Mouse (Mus musculus): ENCODE measurements around the gene Mri1. TPM values are rescaled to one million over a fixed set of nuclear protein-coding genes. Genes with fewer than 3 reads are reported as not detected.
A peak's percentile ranks its signal among the peaks of the same experiment; 100 is the strongest.

Gene Mri1
- polyA plus RNA-seq, 1 experiment from 2014 or later = 95.9 TPM

DNA sequence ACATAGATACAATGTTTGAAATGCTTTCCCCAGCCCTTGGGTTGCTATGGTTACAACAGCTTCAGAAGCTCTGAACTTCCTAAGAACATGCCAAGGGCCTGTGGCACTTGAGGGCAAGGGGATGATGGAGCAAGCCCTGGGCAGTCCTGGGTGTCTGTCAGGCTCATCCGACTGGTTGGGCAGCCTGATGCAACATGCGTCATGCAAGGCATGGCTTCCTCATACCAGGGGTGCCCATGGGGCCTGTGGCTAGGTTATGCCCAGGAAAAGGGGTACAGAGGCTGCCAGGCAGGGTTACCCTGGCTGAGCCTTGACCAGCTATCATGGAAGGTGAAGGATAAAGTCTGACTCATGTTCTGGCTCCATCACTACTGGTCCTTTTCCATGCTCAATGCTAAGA, 24.1 kb downstream of the Mri1 start:
- ATAC-seq (replicated peaks; ENCODE audit: low FRiP score) (no peak), DNase-seq (ENCODE audit: low spot score) (no peak)
- no peak overlapping the region for H3K9ac ChIP-seq (ENCODE audit: low read depth, low read length)
- no peak overlapping the region for H3K4me2 ChIP-seq
- no peak overlapping the region for H3K27ac ChIP-seq (ENCODE audit: low read depth, low read length)
- H3K36me3 ChIP-seq (ENCODE audit: control insufficient read depth, insufficient read depth, low read length) = peaks cover 10% of the 10 kb centered on the region; the same call in 1 of the 2 replicates
- WGBS = 80% methylated on average over 2 of the region's 2 CpGs
- no peak overlapping the region for H3K4me3 ChIP-seq (ENCODE audit: low read depth, low read length)
- no peaks in the 10 kb centered on the region for H3K27me3 ChIP-seq (replicated peaks; ENCODE audit: control insufficient read depth, insufficient read depth, low read length)
- H3K4me1 ChIP-seq (replicated peaks; ENCODE audit: control insufficient read depth, insufficient read depth, low read length) = peaks cover 10% of the 10 kb centered on the region
- no peaks in the 10 kb centered on the region for H3K9me3 ChIP-seq (ENCODE audit: control insufficient read depth, low read length)

DNA sequence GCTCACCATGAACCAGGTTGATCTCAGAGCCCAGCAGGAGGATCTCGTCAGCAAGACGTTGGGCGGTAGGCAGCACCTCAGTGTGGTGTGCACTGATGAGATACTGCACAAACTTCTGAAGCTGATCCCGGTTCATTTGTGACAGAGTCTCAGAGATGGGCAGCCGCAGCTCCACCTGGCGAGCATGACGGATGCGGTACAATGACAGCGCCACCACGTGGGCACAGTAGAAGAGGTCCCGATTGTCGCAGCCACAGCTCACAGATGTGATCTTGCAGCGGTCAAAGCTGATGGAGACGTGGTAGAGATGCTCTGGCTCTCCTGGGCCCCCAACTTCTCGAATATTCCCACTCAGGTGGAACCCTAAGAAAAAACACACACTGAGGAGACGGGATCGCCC, 26.4 kb downstream of the Mri1 start:
- Histone ChIP-seq H3K4me2 (no peak overlapping the region), H3K27ac (ENCODE audit: low read depth, low read length) (no peak overlapping the region), H3K9ac (ENCODE audit: low read depth, low read length) (no peak overlapping the region), H3K9me3 (ENCODE audit: control insufficient read depth, low read length) (no peaks in the 10 kb centered on the region), H3K36me3 (ENCODE audit: control insufficient read depth, insufficient read depth, low read length) (peaks cover 17% of the 10 kb centered on the region; the same call in 1 of the 2 replicates), H3K27me3 (replicated peaks; ENCODE audit: control insufficient read depth, insufficient read depth, low read length) (no peaks in the 10 kb centered on the region), H3K4me1 (replicated peaks; ENCODE audit: control insufficient read depth, insufficient read depth, low read length) (peaks cover 4% of the 10 kb centered on the region; the same call in 1 of the 2 replicates), H3K4me3 (ENCODE audit: low read depth, low read length) (no peak overlapping the region)
- DNase-seq (ENCODE audit: low spot score) = no peak
- ATAC-seq (replicated peaks; ENCODE audit: low FRiP score) = no peak
- 72% methylated on average over 17 of the region's 17 CpGs for WGBS

DNA sequence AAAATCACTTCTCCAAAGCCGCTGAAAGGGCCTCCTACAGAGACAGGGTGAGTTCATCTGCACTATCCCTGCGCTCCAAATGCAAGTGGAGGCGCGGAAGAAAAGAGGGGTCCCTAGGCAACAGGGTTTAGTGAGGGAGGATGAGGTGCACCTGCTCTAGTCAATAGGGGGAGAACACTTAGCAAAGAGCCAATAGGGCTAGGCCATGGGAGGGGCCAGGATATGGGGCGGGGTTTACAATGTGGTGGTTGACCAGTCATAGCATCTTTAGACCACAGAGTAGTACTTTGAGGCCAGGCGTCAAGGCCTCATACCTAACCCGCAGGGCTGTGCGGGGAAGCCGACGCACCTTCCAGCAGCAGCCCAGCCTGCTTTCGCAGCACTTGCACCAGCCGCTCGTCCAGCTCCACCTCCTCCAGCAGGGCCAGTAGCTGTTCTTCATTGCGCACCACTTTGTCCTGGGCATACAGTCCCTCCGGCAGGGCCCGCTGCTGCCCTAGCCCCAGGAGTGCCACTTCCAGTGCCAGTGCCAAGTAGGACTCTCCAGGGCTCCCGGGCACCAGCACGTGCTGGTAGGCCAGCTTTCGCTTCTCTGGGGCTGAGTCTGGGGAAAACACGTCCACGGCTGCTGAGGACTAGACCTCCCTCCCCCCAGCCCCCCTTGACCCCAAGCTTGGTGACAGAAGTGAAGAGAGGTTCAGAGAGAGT, 33.6 kb downstream of the Mri1 start:
- Histone ChIP-seq H3K9ac (ENCODE audit: low read depth, low read length) (no peak overlapping the region), H3K4me1 (replicated peaks; ENCODE audit: control insufficient read depth, insufficient read depth, low read length) (peaks cover 7% of the 10 kb centered on the region), H3K9me3 (ENCODE audit: control insufficient read depth, low read length) (no peaks in the 10 kb centered on the region), H3K27me3 (replicated peaks; ENCODE audit: control insufficient read depth, insufficient read depth, low read length) (no peaks in the 10 kb centered on the region), H3K4me3 (ENCODE audit: low read depth, low read length) (no peak overlapping the region), H3K27ac (ENCODE audit: low read depth, low read length) (no peak overlapping the region), H3K36me3 (ENCODE audit: control insufficient read depth, insufficient read depth, low read length) (peaks cover 28% of the 10 kb centered on the region), H3K4me2 (no peak overlapping the region)
- peak; percentile 53; the same call in 1 of the 2 replicates for ATAC-seq (replicated peaks; ENCODE audit: low FRiP score)
- DNase-seq (ENCODE audit: low spot score) = no peak
- 83% methylated on average over 21 of the region's 21 CpGs for WGBS

DNA sequence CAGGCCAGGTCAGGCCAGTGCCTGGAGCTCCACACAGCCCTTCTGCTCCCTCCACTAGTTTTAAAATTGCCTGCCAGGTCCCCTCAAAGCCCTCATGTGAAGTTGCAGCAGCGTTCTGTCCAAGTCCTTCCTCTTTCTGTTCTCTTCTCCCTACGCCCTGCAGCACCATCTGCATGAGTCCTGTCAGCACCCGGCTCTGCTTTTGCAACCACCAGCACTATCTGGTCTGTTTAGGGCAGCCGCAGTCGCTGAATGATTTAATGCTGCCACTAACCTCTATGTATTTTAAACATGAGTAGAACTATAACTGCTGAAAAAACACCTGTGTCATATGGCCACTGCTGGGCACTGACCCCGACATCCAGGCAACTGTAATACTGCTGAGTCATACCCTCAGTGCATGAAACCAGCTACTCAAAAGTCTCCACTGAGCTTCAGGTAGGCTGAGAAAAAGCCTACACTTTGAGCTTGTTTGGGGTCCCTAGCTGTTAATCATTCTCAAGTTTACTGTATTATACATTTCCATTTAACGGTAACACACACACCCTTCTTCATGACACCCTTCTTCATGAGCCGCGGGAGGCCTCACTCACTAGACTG, 34.5 kb downstream of the Mri1 start:
- no peaks in the 10 kb centered on the region for H3K27me3 ChIP-seq (replicated peaks; ENCODE audit: control insufficient read depth, insufficient read depth, low read length)
- peaks cover 21% of the 10 kb centered on the region for H3K36me3 ChIP-seq (ENCODE audit: control insufficient read depth, insufficient read depth, low read length)
- H3K27ac ChIP-seq (ENCODE audit: low read depth, low read length) = 0 out of 2 replicates have a peak overlapping the region, but pooled peaks have one; percentile 1
- peaks cover 7% of the 10 kb centered on the region for H3K4me1 ChIP-seq (replicated peaks; ENCODE audit: control insufficient read depth, insufficient read depth, low read length)
- ATAC-seq (replicated peaks; ENCODE audit: low FRiP score) (no peak), DNase-seq (ENCODE audit: low spot score) (no peak)
- H3K4me3 ChIP-seq (ENCODE audit: low read depth, low read length) = no peak overlapping the region
- no peak overlapping the region for H3K9ac ChIP-seq (ENCODE audit: low read depth, low read length)
- no peaks in the 10 kb centered on the region for H3K9me3 ChIP-seq (ENCODE audit: control insufficient read depth, low read length)
- WGBS = 68% methylated on average over 9 of the region's 9 CpGs
- no peak overlapping the region for H3K4me2 ChIP-seq

DNA sequence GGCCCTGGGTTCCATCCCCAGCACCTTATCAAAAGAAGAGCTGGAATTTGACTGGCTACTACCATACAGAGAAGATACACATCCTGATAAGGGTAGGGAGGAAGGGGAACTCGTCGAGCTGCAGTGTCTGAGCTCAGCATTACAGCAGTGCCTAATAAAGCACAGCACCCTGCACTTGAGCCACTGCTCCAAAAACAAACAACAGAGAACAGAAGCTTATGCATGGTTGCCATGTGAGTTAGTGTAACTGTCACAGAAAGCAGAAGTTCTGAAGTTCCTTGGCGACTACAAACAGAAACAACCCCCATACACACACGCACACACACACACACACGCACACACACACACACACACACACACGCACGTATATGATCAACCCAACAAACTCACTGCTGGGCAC, 37.0 kb downstream of the Mri1 start:
- H3K9me3 ChIP-seq (ENCODE audit: control insufficient read depth, low read length) = no peaks in the 10 kb centered on the region

DNA sequence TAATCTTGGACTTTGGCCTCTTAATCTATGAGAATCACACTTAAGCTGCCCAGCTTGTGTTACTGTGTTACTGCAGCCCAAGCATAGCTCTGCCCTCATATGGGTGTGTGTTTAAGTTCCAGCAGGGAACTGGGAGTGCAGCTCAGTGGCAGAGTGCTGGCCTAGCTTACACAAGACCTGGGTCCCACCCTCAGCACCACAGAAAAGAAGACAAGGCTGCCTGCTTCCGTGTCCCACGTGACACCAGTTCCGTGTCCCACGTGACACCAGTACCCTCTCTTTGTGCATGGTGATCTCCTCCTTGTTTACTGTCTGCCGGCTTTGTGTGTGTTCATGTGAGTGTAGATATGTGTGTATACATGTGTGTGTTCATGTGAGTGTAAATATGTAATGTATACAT, 39.0 kb downstream of the Mri1 start:
- DNase-seq (ENCODE audit: low spot score) = no peak
- H3K27ac ChIP-seq (ENCODE audit: low read depth, low read length) = no peak overlapping the region
- no peak overlapping the region for H3K4me3 ChIP-seq (ENCODE audit: low read depth, low read length)
- no peaks in the 10 kb centered on the region for H3K9me3 ChIP-seq (ENCODE audit: control insufficient read depth, low read length)
- ATAC-seq (replicated peaks; ENCODE audit: low FRiP score) = no peak
- peaks cover 9% of the 10 kb centered on the region for H3K36me3 ChIP-seq (ENCODE audit: control insufficient read depth, insufficient read depth, low read length)
- no peak overlapping the region for H3K9ac ChIP-seq (ENCODE audit: low read depth, low read length)
- peaks cover 7% of the 10 kb centered on the region for H3K4me1 ChIP-seq (replicated peaks; ENCODE audit: control insufficient read depth, insufficient read depth, low read length)
- no peaks in the 10 kb centered on the region for H3K27me3 ChIP-seq (replicated peaks; ENCODE audit: control insufficient read depth, insufficient read depth, low read length)
- 94% methylated on average over 5 of the region's 5 CpGs for WGBS
- H3K4me2 ChIP-seq = no peak overlapping the region

More for the DNA sequence above, 37.0 kb downstream of the Mri1 start:
- Histone ChIP-seq H3K4me3 (ENCODE audit: low read depth, low read length) (no peak overlapping the region), H3K27me3 (replicated peaks; ENCODE audit: control insufficient read depth, insufficient read depth, low read length) (no peaks in the 10 kb centered on the region), H3K4me2 (no peak overlapping the region), H3K9ac (ENCODE audit: low read depth, low read length) (no peak overlapping the region), H3K4me1 (replicated peaks; ENCODE audit: control insufficient read depth, insufficient read depth, low read length) (peaks cover 7% of the 10 kb centered on the region), H3K36me3 (ENCODE audit: control insufficient read depth, insufficient read depth, low read length) (peaks cover 20% of the 10 kb centered on the region), H3K27ac (ENCODE audit: low read depth, low read length) (no peak overlapping the region)
- DNase-seq (ENCODE audit: low spot score) (no peak), ATAC-seq (replicated peaks; ENCODE audit: low FRiP score) (no peak)
- WGBS = 63% methylated on average over 7 of the region's 7 CpGs

DNA sequence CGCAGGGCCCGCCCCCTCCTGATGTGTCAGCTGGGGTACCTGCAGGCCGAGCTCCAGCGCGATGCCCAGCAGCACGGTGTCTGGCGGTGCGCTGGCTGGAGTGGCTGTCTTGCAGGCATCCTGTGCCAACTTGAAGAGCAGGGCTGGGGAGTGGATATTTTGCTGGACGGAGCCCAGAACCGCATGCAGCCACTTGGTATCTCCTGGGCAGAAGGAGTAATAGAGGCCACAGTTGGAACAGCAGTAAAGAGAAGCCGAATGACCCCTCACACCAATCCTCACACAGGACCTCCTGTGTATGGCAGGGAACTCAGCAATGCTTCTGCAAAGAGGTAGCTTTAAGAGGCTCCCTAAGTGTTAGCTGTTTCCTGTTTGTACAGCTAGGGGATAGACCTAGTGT, 39.9 kb downstream of the Mri1 start:
- Histone ChIP-seq H3K9me3 (ENCODE audit: control insufficient read depth, low read length) (no peaks in the 10 kb centered on the region), H3K27me3 (replicated peaks; ENCODE audit: control insufficient read depth, insufficient read depth, low read length) (no peaks in the 10 kb centered on the region), H3K4me1 (replicated peaks; ENCODE audit: control insufficient read depth, insufficient read depth, low read length) (0 out of 2 replicates have a peak, but pooled peaks cover 2% of the 10 kb centered on the region), H3K4me2 (no peak overlapping the region), H3K27ac (ENCODE audit: low read depth, low read length) (no peak overlapping the region), H3K4me3 (ENCODE audit: low read depth, low read length) (no peak overlapping the region), H3K9ac (ENCODE audit: low read depth, low read length) (no peak overlapping the region), H3K36me3 (ENCODE audit: control insufficient read depth, insufficient read depth, low read length) (peaks cover 11% of the 10 kb centered on the region)
- WGBS = 95% methylated on average over 11 of the region's 11 CpGs
- DNase-seq (ENCODE audit: low spot score) (no peak), ATAC-seq (replicated peaks; ENCODE audit: low FRiP score) (no peak)

DNA sequence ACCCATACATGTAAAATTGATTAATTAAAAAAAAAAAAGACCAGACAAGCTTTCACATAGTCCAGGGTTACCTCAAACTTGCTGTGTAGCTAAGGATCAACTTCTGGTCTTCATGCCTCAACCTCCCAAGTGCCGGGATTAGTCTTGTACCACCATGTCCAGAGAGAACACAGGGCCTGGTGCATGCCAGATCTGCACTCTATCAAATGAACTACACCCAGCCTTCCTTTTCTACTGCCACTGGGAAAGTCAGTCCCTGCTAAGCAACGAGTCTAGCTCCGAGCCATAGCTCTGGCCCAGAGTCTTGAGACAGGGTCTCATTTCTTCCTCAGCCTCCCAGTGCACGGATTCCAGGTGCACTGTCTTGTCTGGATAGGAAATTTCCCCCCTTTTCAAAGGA, 43.8 kb downstream of the Mri1 start:
- no peak for DNase-seq (ENCODE audit: low spot score)
- Histone ChIP-seq H3K27ac (ENCODE audit: low read depth, low read length) (no peak overlapping the region), H3K4me3 (ENCODE audit: low read depth, low read length) (no peak overlapping the region), H3K4me1 (replicated peaks; ENCODE audit: control insufficient read depth, insufficient read depth, low read length) (peaks cover 4% of the 10 kb centered on the region), H3K36me3 (ENCODE audit: control insufficient read depth, insufficient read depth, low read length) (peaks cover 8% of the 10 kb centered on the region), H3K4me2 (no peak overlapping the region), H3K9me3 (ENCODE audit: control insufficient read depth, low read length) (no peaks in the 10 kb centered on the region), H3K27me3 (replicated peaks; ENCODE audit: control insufficient read depth, insufficient read depth, low read length) (no peaks in the 10 kb centered on the region), H3K9ac (ENCODE audit: low read depth, low read length) (no peak overlapping the region)
- WGBS = 85% methylated on average over 4 of the region's 4 CpGs
- no peak for ATAC-seq (replicated peaks; ENCODE audit: low FRiP score)
